Mouse (Mus musculus): ENCODE measurements at regions not wholly inside any gene's neighbourhood (a gene's known extent, or its start where the extent isn't known, plus 50 kb on each side); places are given as distances from the start of the nearest gene placed in this dataset.

DNA sequence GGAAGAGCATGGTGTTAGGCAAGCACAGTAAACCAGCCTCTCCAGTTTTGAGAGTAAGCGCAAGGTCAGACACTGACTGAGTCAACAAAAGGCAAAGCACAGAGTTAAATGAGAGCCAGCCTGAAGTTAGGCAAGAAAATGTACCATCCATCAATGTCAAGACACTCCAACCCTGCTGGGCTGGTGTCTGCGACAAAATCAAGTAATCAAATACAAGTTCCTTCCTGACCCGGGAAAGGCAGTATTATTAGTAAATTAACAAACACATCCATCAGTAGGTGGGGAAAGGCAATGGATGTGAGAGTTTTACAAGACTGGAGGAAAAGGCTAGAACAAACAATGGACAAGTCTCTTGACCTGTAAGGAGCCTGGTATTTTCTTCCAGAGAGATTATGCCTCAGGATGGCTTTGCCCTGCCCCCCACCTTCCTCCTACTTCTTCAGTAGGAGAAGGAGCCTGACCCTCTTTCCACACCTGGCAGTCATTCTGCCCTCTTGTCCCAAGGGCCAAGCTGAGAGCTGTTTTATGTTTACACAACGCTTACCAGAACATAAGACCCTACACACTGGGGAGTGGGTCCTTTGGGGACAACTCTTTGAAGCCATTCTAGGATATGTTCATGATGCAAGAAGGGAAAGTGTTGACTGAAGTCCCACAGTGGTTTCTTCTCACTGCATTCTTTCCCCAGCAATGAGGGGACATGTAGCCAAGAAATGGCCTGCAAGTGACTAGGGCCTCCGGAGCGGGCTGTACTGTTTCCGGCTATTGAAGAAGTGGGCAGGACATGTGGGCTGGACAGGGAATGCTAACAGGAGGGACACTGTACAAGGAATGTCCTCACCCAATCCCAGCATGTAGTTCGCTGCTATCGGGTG lies 461.7 kb upstream of the Gm10131 start:
- no peaks in the 10 kb centered on the region for H3K9me3 ChIP-seq (replicated peaks; ENCODE audit: insufficient read depth, low read length)
- H3K27ac ChIP-seq (ENCODE audit: control insufficient read depth, low read depth, low read length), result no peak overlapping the region
- H3K79me2 ChIP-seq (ENCODE audit: control insufficient read depth, insufficient read depth, low read length, poor library complexity), result no peaks in the 10 kb centered on the region
- H3K4me1 ChIP-seq (ENCODE audit: control insufficient read depth in 1 of 2, insufficient read depth in 2 of 2, low read length in 2 of 2), result no peaks in the 10 kb centered on the region
- H3K4me3 ChIP-seq (ENCODE audit: control insufficient read depth in 1 of 2, insufficient read depth in 1 of 2, low read depth in 2 of 2, low read length in 2 of 2), result no peak overlapping the region
- no peak for DNase-seq (ENCODE audit: low read depth, low spot score)
- no peaks in the 10 kb centered on the region for H3K36me3 ChIP-seq (ENCODE audit: control insufficient read depth in 1 of 2, insufficient read depth in 2 of 2, low read length in 2 of 2)
- no peaks in the 10 kb centered on the region for H3K27me3 ChIP-seq (ENCODE audit: control insufficient read depth in 1 of 2, insufficient read depth in 2 of 2, low read length in 2 of 2)
- H3K9ac ChIP-seq (ENCODE audit: control insufficient read depth, low read depth, low read length, poor library complexity, severe bottlenecking), result no peak overlapping the region
- TF ChIP-seq CHD1 (IDR thresholded peaks at IDR 0.05; ENCODE audit: low read depth, low read length), result no peak
- no peak for TF ChIP-seq ZNF384 (IDR thresholded peaks at IDR 0.05; ENCODE audit: low read depth, low read length)
- TF ChIP-seq NRF1 (IDR thresholded peaks at IDR 0.05; ENCODE audit: insufficient read depth, low read depth, low read length, poor library complexity, severe bottlenecking), result no peak
- TF ChIP-seq KAT2A (conservative IDR thresholded peaks at IDR 0.05; ENCODE audit: low read depth, low read length), result no peak
- TF ChIP-seq GABPA (IDR thresholded peaks at IDR 0.05; ENCODE audit: low read depth, low read length), result no peak
- TF ChIP-seq TBP (IDR thresholded peaks at IDR 0.05; ENCODE audit: low read depth, low read length), result no peak
- TF ChIP-seq USF2 (IDR thresholded peaks at IDR 0.05; ENCODE audit: borderline replicate concordance in 1 of 2, insufficient read depth in 1 of 2, low read depth in 1 of 2, low read length in 2 of 2), result no peak
- TF ChIP-seq POLR2AphosphoS5 (IDR thresholded peaks at IDR 0.05; ENCODE audit: borderline replicate concordance, low read depth, low read length), result no peak
- no peak for TF ChIP-seq RAD21 (IDR thresholded peaks at IDR 0.05; ENCODE audit: low read depth, low read length)
- TF ChIP-seq ZKSCAN1 (IDR thresholded peaks at IDR 0.05; ENCODE audit: low read depth, low read length), result no peak
- no peak for TF ChIP-seq UBTF (IDR thresholded peaks at IDR 0.05; ENCODE audit: borderline replicate concordance, insufficient read depth, low read depth, low read length)
- no peak for TF ChIP-seq MAZ (IDR thresholded peaks at IDR 0.05; ENCODE audit: low read depth, low read length)
- no peak for TF ChIP-seq BHLHE40 (IDR thresholded peaks at IDR 0.05; ENCODE audit: borderline replicate concordance, low read depth, low read length)
- TF ChIP-seq MYC (IDR thresholded peaks at IDR 0.05; ENCODE audit: low read depth, low read length), result no peak

DNA sequence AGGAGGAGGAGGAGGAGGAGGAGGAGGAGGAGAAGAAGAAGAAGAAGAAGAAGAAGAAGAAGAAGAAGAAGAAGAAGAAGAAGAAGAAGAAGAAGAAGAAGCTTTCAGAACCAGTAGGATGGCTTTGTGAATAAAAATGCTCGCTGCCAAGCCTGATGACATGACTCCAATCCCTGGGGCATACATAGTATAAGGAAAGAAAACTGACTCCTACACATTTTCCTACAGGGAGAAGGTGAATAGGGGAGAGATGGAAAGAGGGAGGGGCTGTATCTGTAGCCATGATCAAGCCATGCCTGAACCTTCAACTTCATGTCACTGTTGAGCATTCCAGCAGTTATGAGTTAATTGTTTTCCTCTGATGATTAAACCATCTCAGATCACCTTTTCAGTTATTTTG lies 460.2 kb upstream of the Gm10131 start:
- no peaks in the 10 kb centered on the region for H3K4me1 ChIP-seq (ENCODE audit: control insufficient read depth in 1 of 2, insufficient read depth in 2 of 2, low read length in 2 of 2)
- no peak overlapping the region for H3K4me3 ChIP-seq (ENCODE audit: control insufficient read depth in 1 of 2, insufficient read depth in 1 of 2, low read depth in 2 of 2, low read length in 2 of 2)
- H3K36me3 ChIP-seq (ENCODE audit: control insufficient read depth in 1 of 2, insufficient read depth in 2 of 2, low read length in 2 of 2), result no peaks in the 10 kb centered on the region
- DNase-seq (ENCODE audit: low read depth, low spot score), result no peak
- no peak overlapping the region for H3K27ac ChIP-seq (ENCODE audit: control insufficient read depth, low read depth, low read length)
- H3K27me3 ChIP-seq (ENCODE audit: control insufficient read depth in 1 of 2, insufficient read depth in 2 of 2, low read length in 2 of 2), result no peaks in the 10 kb centered on the region
- no peaks in the 10 kb centered on the region for H3K79me2 ChIP-seq (ENCODE audit: control insufficient read depth, insufficient read depth, low read length, poor library complexity)
- H3K9ac ChIP-seq (ENCODE audit: control insufficient read depth, low read depth, low read length, poor library complexity, severe bottlenecking), result no peak overlapping the region
- no peaks in the 10 kb centered on the region for H3K9me3 ChIP-seq (replicated peaks; ENCODE audit: insufficient read depth, low read length)
- TF ChIP-seq MAX (IDR thresholded peaks at IDR 0.05; ENCODE audit: low read length) (no peak), POLR2A (IDR thresholded peaks at IDR 0.05; ENCODE audit: control insufficient read depth in 1 of 2, insufficient read depth in 1 of 2, low read depth in 1 of 2, low read length in 2 of 2, poor library complexity in 1 of 2) (no peak), SMC3 (IDR thresholded peaks at IDR 0.05; ENCODE audit: low read depth, low read length) (no peak), TCF12 (IDR thresholded peaks at IDR 0.05; ENCODE audit: low read depth, low read length) (no peak), MAZ (IDR thresholded peaks at IDR 0.05; ENCODE audit: low read depth, low read length) (no peak), ZKSCAN1 (IDR thresholded peaks at IDR 0.05; ENCODE audit: low read depth, low read length) (no peak), NRF1 (IDR thresholded peaks at IDR 0.05; ENCODE audit: insufficient read depth, low read depth, low read length, poor library complexity, severe bottlenecking) (no peak)

Data from MEL (cell line).